ENCODE assay signal across 1 mouse cellular context in the genomic region with DNA sequence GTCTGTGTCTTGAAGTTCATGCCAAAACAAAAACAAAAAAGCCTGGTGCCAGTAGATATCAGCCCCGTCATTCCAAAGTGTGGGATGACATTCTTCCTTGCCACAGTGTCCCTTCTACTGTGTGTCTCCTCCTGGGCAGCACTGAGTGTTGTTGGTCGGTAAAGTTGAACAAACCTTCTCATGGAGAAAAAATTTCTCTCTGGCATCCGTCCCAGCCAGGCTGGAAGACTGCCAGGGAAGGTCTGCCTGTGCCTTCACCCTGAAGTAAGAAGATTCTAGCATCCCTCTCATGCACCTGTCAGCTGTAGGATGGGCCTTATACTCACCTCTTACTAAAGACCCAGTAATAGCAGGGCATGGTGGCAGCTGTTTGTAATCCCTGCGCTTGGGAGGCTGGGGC.
A peak's percentile ranks its signal among the peaks of the same experiment; 100 is the strongest.
TF ChIP-seq lines count a peak whose summit lies in the region.

No protein-coding gene starts in this region.

TF ChIP-seq in MEL, 35 proteins besides CTCF, POLR2A, EP300 and RAD21:
- TF ChIP-seq E2F4 (IDR thresholded peaks at IDR 0.05; ENCODE audit: borderline replicate concordance, low read depth, low read length) (no peak), ZMIZ1 (IDR thresholded peaks at IDR 0.05; ENCODE audit: low read depth, low read length) (no peak), ZNF384 (IDR thresholded peaks at IDR 0.05; ENCODE audit: low read depth, low read length) (peak; percentile 49; the same call in 1 of the 2 replicates)
